Mouse (Mus musculus): ENCODE data around the gene Mphosph10.

Gene Mphosph10

DNA sequence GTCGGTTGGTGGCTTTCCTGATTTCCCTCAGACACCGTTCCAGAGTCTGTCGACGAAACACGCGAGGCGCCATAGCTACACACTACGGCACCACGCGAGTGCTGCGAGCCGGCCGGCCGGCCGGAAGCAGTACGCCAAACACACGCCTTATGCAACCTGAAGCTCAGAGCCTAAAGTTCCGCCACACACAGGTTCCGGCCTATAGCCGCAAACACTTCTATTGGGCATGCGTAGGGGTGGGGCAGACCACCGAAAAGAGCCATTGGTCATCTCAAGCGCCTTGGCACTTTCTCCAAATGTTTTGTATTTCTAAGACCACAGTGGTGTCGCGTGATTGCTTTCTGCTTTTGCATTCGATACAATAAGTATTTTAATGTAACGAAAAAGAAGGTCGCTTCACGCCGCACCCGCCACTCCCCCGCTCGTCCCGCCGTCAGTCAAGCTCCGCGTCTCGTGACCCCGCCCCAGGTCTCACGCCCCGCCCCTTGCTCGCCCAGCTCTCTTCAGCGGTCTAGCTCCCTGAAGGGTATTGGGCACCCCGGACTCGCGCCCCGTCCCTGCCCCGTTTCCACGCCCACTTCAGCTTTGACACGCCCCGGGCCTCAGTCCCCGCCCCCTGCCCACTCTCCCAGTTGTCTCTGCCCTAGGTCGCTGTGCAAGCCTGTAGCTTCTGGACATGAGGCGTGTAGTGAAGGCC lies at the start of gene Mphosph10, which contains the start of gene Mcee:
TSS of gene Mphosph10 (minus strand) at position 147 of the 697 bp plus-strand sequence.
TSS of gene Mcee (plus strand) at position 486 of the 697 bp plus-strand sequence.
- DNase-seq (ENCODE audit: low read depth): peak; percentile 97

DNA sequence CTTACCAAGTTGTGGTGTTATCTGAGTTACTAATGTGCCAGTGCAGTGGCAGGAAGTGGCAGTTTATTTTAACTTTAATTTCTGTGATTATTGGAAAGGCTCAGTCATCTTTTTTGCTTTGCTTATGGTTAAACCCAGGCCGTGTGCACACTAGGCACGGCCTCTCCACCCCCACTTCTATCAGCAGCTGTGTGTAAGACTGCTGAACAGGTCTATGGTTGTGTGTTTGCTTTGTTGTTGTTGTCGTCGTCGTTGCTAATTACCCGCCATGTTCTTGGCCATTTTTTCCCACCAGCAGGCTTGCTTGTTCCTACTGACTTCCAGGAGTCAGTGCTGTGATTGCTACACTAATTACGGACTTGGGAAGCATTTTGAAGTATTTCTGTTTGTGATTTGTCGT lies 48.5 kb upstream of the Mphosph10 start:
- DNase-seq (ENCODE audit: low read depth): no peak

DNA sequence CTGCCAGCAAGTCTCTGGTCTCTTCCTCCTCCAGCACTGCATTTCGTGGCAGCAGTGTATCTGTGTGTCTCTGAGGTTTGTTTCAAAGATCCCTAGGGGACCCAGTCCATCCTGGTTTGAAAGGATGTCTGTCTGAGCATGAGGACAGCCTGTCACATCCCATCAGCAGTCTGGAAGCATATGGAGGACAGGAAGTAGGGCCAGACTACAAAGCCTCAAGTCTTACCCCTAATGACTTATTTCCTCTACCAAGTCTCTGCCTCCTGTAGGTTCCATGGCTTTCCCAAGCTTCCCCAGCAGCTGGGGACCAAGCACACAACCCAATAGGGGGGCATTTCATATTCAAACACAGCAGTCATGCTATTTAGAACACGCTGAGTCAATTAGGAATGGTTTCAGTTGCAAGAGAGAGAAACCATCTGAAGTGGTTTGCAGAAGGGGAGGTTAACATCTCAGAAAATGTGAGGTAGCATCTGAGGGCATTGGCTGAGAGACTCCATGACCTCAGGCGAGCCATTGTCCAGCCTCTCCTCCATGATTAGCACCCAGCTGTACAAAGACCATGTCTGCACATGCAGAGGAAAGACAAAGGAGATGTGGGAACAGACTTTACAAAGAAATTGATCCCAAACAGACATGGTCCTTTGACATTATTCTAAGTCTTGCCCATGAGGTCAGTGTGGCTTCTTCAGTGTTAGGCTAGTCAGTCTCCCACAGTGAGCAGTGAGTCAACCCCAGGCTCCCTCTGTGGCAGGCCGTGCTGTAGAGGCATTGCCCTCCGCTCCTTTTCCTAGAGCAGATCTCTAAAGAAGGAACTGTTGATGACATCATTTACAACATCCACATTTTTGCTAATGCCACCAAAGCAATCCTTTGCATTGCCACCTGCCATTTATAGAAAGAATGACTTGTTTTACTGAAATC lies 47.8 kb upstream of the Mphosph10 start:
- no peak for DNase-seq (ENCODE audit: low read depth)

DNA sequence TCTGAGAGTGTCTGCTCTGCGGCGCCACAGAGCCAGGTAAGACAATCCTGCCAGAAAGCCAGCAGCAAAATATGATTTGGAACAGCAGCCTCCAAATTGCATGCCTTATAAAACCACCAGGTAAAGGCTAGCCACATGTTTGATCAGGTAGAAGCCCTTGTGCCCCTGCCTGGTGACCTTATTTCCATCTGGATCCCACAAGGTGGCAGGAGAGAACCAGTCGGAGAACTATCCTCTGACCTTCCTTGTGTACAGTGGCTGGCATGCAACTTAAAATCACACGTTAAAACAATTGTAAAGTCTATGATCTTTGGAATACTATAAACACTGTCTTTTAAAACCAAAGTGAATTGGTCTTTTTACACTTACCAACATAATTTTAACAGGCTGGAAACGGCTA lies 32.8 kb upstream of the Mphosph10 start:
- DNase-seq (ENCODE audit: low read depth): no peak

DNA sequence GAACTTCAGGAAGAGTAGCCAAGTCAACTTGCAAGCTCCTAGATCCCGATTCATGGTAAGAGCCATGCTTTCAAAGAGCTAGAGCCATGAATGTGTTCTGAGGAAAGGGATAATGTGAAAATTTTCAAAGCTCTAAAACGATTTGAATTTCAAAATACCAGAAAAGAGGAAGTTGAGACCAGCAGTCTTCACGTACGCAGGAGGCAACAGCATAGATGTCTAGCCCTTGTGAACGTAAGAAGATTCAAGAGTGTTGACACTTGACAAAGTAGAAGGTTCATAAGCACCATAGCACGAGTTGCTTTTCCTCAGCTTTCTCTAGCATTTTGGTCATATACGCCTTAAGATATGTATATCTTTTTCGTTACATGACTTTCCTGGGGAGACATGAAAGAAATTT lies 11.9 kb upstream of the Mphosph10 start:
- DNase-seq (ENCODE audit: low read depth): no peak

DNA sequence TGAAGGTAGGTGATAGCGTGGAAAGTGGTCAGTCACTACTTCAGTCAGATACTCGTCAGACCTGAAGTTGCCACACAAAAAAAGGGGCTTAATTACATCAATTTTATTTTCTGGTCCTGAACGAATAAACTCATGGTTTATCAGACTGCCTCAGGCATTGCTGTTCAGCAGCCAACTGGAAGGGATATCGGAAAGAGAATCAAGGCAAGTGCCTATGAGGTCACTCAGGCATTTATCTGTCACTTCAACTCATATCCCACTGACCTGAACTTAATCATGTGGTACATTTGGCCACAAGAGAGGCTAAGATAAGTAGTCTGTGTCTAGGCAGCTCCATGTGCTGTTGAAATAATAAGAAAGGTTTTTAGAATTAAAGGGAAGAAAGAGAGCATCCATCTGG lies 10.4 kb upstream of the Mphosph10 start:
- DNase-seq (ENCODE audit: low read depth): no peak

DNA sequence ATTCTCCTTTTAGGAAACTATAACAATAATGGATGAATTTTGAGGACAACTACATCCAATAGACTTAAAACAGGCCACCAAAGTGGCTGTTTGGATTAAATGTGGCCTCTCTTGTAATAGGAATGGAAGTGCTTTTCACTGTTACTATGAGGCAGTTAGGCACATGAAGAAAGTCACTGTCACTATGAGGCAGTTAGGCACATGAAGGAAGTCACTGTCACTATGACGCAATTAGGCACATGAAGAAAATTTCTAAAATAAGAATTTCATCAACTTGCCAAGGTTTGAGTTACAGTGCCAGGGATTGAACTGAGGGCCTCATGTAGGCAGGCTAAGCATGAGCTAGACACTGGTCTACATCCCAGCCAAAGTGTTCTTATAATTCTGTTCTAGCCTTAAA lies 8.7 kb upstream of the Mphosph10 start:
- DNase-seq (ENCODE audit: low read depth): peak; percentile 48

DNA sequence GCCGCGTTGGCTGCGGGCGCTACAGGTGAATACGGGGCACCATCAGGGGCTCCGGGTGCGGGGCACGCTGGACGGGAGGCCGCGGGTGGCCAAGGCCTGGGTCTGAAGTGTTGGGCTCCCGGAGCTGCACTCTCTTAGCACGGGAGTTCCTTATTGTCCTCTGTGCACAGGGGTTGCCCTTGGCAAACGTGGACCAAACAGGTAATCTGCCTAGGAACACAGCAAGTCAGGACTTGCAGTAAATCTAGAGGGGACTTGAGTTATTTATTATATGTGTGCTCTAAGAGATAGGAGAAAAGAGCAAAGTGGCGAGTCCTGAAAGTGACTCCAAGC lies 717 bp upstream of the Mphosph10 start:
- no peak for DNase-seq (ENCODE audit: low read depth)

DNA sequence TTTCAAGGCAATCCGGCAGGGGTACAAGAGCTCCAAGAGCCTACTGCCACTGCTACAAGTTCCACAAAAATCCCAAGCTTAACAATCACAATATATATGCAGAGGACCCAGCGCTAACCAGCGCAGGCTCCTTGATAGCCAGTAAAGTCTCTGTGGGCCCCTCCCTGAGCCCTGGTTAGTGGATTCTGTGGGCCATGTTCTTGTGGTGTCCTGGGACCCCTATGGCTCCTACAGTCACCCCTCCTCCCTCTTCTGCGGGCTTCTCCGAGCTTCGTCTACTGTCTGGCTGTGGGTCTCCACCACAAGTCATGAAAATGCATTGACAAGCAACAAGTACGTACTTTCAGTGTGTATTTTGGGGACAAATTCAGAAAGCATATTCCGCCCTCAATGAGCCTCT lies 589 bp downstream of the Mphosph10 start:
- DNase-seq (ENCODE audit: low read depth): peak; percentile 29

DNA sequence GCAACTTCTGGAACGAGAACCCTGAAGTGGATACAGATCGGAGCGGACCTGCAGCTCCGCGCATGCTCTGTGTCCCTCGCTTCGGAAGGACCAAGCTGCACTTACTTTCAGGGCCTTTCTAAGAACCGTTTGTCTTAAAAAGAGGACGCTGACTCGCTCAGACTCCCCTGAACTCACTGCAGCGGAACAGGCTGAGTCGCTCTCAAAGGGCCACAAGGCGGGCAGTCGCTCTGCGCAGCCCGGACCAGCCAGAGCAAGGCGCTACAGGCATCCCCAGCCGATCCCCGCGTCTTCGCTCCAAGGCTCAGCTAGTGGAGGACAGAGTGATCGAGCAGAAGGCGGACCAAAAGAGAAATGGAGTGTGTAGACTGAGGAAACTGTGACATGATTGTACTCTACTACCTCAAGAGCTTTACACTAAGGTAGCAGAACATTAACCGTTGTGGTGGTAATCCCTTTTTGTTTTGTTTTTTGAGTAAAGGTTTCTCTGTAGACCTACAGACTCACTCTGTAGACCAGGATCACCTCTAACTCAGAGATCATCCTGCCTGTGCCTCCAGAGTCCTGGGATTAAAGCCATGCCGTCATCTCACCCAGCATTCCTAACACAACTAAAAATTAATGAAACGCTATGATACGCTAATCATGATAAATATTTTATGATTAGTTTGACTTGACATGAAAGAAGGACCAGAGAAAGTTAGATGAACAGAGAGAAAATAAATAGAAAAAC lies 18.1 kb downstream of the Mphosph10 start, which contains the start of gene Fan1:
TSS of gene Fan1 (minus strand) at position 266 of the 733 bp plus-strand sequence.
- DNase-seq (ENCODE audit: low read depth): peak; percentile 84

DNA sequence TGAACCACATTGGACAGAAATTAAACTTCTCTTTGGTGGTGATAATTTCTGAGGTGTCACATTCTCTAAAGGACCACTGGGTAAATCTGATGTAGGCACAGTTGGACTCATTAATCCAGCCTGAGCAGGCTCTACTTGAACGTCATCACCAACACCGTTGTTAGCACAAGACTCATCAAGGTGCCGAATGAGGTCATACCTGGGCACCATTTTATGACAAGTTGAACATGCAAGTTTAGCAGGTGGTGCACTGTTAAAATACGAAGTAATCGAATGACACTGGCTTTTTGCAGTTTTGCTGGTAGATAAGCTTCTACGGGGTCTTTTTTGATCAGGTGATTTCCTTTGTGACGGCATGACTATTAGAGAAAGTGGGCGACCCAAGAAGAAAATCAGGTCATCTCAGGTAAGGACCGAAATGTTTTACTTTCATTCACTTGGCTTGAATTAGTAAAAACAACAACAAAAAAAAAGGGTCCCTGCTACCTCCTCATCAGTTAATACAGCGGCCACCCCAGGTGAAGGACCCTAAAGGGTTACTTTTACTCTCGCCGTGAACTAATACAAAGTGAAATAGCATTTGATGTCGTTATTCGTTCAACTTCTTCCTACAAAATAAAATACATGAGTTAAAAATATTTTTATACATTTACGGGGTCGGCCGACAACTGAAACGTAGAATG lies 18.8 kb downstream of the Mphosph10 start:
- DNase-seq (ENCODE audit: low read depth): peak; percentile 38

DNA sequence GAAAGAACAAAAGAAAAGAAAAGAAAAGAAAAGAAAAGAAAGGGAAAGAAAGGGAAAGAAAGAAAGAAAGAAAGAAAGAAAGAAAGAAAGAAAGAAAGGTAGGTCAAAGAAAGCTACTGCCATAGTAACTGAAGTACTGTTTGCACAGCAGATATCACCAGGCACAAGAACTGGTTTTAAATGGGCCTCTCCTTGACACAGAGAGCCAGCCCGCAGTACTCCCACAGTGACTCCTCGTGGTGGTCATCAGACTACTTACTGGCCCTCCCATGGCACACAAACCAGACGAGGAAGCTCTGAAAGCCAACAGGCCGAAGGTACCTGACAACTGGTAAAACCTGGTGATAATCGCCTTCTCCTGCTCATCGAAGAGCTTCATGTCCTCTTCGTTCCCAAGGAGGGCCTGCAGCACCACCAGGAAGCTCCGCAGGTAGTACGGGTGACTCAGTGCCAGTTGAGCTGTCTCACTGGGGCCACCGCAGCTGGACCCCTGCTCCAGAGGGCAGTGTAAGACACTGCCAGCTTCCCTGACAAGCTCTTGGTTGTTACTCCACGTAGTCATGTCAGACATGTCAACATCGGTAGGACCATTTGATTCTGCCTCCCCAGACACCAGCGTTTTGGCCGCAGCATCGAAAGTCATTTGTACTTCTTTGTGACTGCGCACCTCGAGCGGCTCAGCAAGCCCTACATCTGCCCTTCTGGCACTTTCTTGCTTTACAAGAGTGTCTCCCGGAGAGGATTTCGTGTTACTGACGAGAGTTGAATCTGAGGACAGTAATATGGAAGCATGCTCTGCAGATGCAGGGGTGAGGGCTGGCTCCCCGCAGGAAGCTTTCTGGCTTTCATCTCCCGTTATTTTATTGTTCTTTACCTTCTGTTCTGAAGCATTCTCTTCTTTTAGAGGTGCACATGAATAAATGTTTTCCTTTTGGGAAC lies 19.9 kb downstream of the Mphosph10 start:
- DNase-seq (ENCODE audit: low read depth): no peak

DNA sequence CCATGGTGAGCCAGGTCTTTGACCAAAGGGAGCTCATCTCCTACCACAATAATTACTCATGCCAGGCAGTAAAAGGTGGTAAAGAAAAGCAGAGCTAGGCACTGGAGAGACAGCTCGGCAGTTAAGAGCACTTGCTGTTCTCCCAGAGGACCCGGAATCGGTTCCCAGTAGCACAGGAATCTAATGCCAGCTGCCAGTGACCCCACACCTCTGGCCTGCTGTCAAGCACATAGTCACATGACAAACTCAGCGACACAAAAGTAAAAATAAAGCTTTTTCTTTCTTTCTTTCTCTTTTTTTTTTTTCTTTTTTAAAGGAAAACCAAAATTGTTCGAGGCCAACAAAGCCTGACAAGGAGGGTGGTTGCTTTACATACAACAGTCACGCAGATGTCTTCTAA lies 22.2 kb downstream of the Mphosph10 start:
- no peak for DNase-seq (ENCODE audit: low read depth)

DNA sequence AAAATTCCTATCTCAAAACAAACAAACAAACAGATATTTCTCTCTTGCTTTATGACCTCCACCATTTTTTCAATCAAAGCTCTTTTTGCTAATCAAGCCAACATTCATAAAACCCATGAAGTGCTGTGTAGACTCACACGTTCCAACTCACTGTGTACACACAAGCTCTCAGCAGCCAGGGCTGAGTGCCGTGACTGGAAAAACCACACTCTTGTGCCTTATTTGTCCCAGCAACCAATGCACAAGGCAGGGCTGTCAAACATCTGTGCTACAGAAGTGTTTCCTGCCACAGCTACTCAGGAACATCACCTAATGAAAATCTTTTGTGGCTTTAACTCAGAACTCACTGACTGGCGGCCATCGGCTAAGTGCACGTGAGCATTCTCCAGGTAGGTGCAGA lies 26.2 kb downstream of the Mphosph10 start:
- DNase-seq (ENCODE audit: low read depth): no peak

DNA sequence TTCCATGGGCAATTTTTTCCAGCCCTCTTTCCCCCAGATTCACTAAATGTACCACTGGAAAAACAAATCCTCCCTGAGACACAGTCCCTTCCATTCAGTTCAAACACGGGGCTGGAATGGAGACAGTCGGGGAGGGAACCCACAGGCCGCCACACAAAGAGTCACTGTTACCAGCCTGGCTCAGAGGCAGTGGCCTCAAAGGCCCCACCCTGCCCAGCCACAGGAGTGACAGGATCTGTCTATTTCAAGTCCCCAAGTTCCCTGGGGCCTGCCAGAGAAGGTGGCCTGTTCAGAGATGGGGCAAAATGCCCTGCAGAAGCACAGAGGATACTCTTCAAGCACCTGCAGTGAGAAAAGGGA lies 31.5 kb downstream of the Mphosph10 start:
- DNase-seq (ENCODE audit: low read depth): no peak

DNA sequence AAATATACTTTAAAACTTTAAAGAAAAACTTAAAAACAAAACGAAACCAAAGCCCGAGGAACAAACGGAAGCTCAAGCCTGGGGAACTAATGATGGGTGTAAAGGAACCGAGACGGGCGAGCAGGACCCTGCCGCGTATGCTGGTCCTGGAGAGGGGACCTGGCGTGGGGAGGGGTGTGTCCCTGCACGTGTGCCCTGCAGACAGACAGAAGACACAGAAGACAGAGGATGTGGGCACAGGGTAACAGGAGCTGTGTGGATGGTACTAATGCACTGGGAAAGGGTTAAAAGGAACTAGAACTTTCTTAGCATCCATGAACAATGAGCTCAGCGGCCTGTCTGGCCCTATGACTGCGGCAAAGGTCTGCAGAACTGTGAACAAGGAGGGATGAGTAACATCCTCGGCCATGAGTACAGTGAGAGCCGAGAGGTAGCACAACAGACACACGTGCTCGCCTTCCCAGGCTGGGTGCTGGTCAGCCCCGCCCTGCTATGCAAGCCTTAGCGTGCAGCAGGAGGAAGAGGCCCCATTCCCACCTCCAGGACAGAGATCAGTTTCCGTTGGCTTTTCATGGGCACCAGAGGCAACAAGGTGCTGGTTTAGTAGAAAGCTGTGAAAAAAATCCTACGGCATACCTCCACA lies 32.0 kb downstream of the Mphosph10 start:
- DNase-seq (ENCODE audit: low read depth): no peak

DNA sequence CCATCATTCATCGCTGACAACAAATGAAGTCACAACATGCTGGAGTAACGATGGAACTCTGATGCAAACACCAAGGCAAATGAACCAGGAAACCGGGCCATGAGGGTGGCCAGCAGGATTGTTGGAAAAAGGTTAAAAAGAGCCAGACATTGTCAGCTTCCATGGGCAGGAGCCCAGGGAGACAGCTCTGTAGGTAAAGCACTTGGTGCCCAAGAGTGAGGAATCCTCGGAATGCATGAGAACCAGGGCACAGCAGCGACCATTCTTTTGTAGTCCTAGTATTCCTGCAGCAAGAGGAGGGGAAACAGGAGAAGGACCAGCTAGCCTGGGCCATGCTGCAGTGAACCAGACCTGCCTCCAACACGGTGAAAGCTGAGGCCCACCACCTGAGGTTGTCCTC lies 33.4 kb downstream of the Mphosph10 start:
- DNase-seq (ENCODE audit: low read depth): no peak

DNA sequence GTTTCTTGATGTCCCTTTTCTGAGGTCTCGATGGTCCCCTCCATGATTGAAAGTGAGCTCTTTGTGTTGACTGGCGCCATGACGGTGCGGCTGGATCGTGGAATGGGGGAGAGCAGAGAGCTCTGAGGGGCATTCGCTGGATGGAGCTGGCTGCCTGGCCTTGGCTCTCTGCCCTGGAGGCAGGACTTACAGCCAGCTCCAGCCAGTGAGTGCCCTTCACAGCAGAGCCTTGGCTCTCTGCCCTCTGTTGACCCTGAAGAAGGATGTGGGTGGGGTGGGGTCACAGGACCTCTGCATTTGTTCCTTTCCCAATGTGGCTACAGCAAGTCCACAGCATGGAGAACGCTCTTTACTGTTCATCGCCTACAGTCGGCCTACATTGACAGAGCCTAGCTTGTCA lies 34.7 kb downstream of the Mphosph10 start:
- DNase-seq (ENCODE audit: low read depth): peak; percentile 37

DNA sequence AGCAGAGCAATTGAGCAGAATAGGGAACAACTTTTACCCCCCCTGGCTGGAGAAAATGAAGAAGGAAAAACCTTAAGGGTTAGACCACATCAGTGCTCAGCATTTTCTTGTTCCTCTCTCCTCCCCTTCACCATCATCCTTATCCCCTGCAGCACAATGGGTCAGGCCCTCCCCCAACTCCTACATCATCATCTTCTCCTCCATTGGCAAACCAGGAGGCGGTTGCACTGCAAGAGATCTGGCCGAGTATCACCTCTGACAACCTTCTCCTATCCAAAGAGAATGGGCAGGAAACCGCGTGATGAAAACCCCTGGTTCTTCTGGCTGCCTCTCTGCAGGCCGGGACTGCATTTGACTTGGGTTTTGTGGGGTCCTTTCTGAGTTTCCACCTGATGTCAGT lies 35.4 kb downstream of the Mphosph10 start:
- DNase-seq (ENCODE audit: low read depth): no peak

DNA sequence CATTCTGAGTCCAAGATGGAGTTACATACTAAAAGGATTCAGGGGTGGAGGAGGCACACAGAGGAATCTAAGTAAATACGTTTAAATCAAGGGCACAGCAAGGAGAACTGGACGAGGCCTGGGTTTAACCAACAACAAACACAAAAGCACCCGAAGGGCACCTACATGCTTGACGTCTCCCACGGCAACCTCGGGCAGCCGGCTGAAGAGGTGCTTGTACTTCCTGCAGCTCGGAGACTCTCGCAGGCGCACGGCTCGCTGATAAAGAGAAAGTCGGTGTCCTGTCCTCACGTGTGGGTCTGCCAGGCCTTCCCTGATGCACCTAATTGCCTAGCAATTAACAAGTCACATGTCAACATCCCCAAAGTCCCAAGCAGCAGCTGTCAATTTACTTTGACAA lies 37.9 kb downstream of the Mphosph10 start:
- no peak for DNase-seq (ENCODE audit: low read depth)
